Mouse (Mus musculus) CH12.LX (cell line): ENCODE measurements at regions not wholly inside any gene's neighbourhood (a gene's known extent, or its start where the extent isn't known, plus 50 kb on each side); places are given as distances from the start of the nearest gene placed in this dataset.
"Not testable (repeated sequence)": the region's sequence is repeated elsewhere in the genome, so short reads cannot be mapped to it uniquely, and the experiment has no call there.

Experiments
- DNase-seq: peaks from one replicate; pipeline ENCODE4 v3.0.0-alpha.2; 2013; ENCODE audit errors: extremely low read depth
- H3K27ac ChIP-seq: 2 replicates; pipeline ENCODE4 v1.5.1; 2012; ENCODE audit warnings: low read depth, mild to moderate bottlenecking, control low read depth, moderate library complexity; ENCODE audit not compliant: insufficient read depth
- H3K27me3 ChIP-seq: replicated peaks from 2 replicates; pipeline ENCODE3; 2012; ENCODE audit warnings: inconsistent platforms
- H3K36me3 ChIP-seq, 2 experiments: replicated peaks in 1 of 2; 2 replicates each; pipeline versions ENCODE3 to v1.6.1; 2012; ENCODE audit warnings: inconsistent platforms in 1 of 2, low read length in 1 of 2, mild to moderate bottlenecking in 1 of 2, mixed read lengths in 1 of 2, moderate library complexity in 1 of 2; ENCODE audit not compliant: control insufficient read depth in 1 of 2, insufficient read depth in 1 of 2
- H3K4me1 ChIP-seq, 2 experiments: 2 replicates each; pipeline ENCODE4 v1.6.1; 2012; ENCODE audit warnings: inconsistent platforms in 1 of 2, moderate library complexity in 1 of 2; ENCODE audit not compliant: insufficient read depth in 2 of 2, control insufficient read depth in 1 of 2
- H3K4me2 ChIP-seq: 2 replicates; pipeline ENCODE4 v1.6.1; 2012; ENCODE audit warnings: low read depth, mild to moderate bottlenecking, control low read depth; ENCODE audit not compliant: poor library complexity, insufficient read depth, severe bottlenecking
- H3K4me3 ChIP-seq, 3 experiments: fragments of 150-350 bp in 1 of 3; sonication (generic) in 1 of 3; replicated peaks in 1 of 3; 2 replicates each; pipeline versions ENCODE3 to v1.5.1; 2011 to 2012; ENCODE audit warnings: low read depth in 2 of 3, low read length in 2 of 3, mild to moderate bottlenecking in 2 of 3, moderate library complexity in 2 of 3, control low read depth in 1 of 3, improper control_type of control experiment in 1 of 3, inconsistent platforms in 1 of 3, mixed read lengths in 1 of 3; ENCODE audit not compliant: poor library complexity in 1 of 3
- H3K79me2 ChIP-seq: replicated peaks from 2 replicates; pipeline ENCODE4 v1.6.1; 2012; ENCODE audit warnings: mild to moderate bottlenecking, moderate library complexity; ENCODE audit not compliant: control insufficient read depth, poor library complexity, insufficient read depth, severe bottlenecking; ENCODE audit errors: extremely low read depth
- H3K9ac ChIP-seq: 2 replicates; pipeline ENCODE4 v1.6.1; 2012; ENCODE audit warnings: low read depth, mild to moderate bottlenecking, control low read depth, moderate library complexity; ENCODE audit not compliant: insufficient read depth
- H3K9me3 ChIP-seq: replicated peaks from 2 replicates; pipeline ENCODE3; 2012; ENCODE audit warnings: low read length, inconsistent platforms, mixed read lengths
- CHD1 ChIP-seq: IDR thresholded peaks from 2 replicates; pipeline ENCODE4 v1.6.1; 2012; ENCODE audit warnings: low read depth, low read length, improper control_type of control experiment, inconsistent platforms
- CHD2 ChIP-seq: IDR thresholded peaks from 2 replicates; pipeline ENCODE4 v1.6.1; 2011; ENCODE audit warnings: low read length, improper control_type of control experiment
- CTCF ChIP-seq, 2 experiments: IDR thresholded peaks in 1 of 2; conservative IDR thresholded peaks in 1 of 2; 2 replicates each; pipeline ENCODE4 v1.5.1; 2011 to 2012; ENCODE audit warnings: low read depth in 2 of 2, low read length in 2 of 2, improper control_type of control experiment in 1 of 2, inconsistent platforms in 1 of 2, mild to moderate bottlenecking in 1 of 2, moderate library complexity in 1 of 2
- E2F4 ChIP-seq: IDR thresholded peaks from 2 replicates; pipeline ENCODE4 v1.6.1; 2011; ENCODE audit warnings: low read depth, low read length, improper control_type of control experiment; ENCODE audit not compliant: insufficient replicate concordance
- ELF1 ChIP-seq: IDR thresholded peaks from 2 replicates; pipeline ENCODE4 v1.6.1; 2014; ENCODE audit warnings: low read depth, mild to moderate bottlenecking, inconsistent platforms, low read length, improper control_type of control experiment
- HCFC1 ChIP-seq: IDR thresholded peaks from 2 replicates; pipeline ENCODE4 v1.6.1; 2012; ENCODE audit warnings: low read depth, mild to moderate bottlenecking, inconsistent platforms, low read length, improper control_type of control experiment
- IRF4 ChIP-seq: IDR thresholded peaks from 2 replicates; pipeline ENCODE4 v1.6.1; 2014; ENCODE audit warnings: low read depth, mild to moderate bottlenecking, inconsistent platforms, low read length, improper control_type of control experiment
- JUN ChIP-seq: IDR thresholded peaks from 2 replicates; pipeline ENCODE4 v1.6.1; 2011; ENCODE audit warnings: low read depth, mild to moderate bottlenecking, low read length, improper control_type of control experiment, moderate library complexity; ENCODE audit not compliant: insufficient read depth
- JUND ChIP-seq: conservative IDR thresholded peaks from 2 replicates; pipeline ENCODE4 v1.6.1; 2011; ENCODE audit warnings: low read depth, low read length, improper control_type of control experiment
- KAT2A ChIP-seq: IDR thresholded peaks from 2 replicates; pipeline ENCODE4 v1.6.1; 2012; ENCODE audit warnings: low read length, improper control_type of control experiment, inconsistent platforms; ENCODE audit not compliant: insufficient replicate concordance
- MAFK ChIP-seq: IDR thresholded peaks from 2 replicates; pipeline ENCODE4 v1.6.1; 2011; ENCODE audit warnings: low read length, improper control_type of control experiment; ENCODE audit not compliant: insufficient replicate concordance
- MAX ChIP-seq: IDR thresholded peaks from 2 replicates; pipeline ENCODE4 v1.6.1; 2011; ENCODE audit warnings: low read length, improper control_type of control experiment
- MAZ ChIP-seq: IDR thresholded peaks from 2 replicates; pipeline ENCODE4 v1.6.1; 2012; ENCODE audit warnings: low read depth, mild to moderate bottlenecking, inconsistent platforms, low read length, improper control_type of control experiment, moderate library complexity
- MEF2A ChIP-seq: IDR thresholded peaks from 2 replicates; pipeline ENCODE4 v1.6.1; 2014; ENCODE audit warnings: low read depth, mild to moderate bottlenecking, inconsistent platforms, low read length, improper control_type of control experiment, borderline replicate concordance
- MYC ChIP-seq: IDR thresholded peaks from 2 replicates; pipeline ENCODE4 v1.6.1; 2011; ENCODE audit warnings: low read depth, mild to moderate bottlenecking, improper control_type of control experiment, low read length
- PAX5 ChIP-seq: IDR thresholded peaks from 2 replicates; pipeline ENCODE4 v1.6.1; 2012; ENCODE audit warnings: low read length, inconsistent platforms, mixed read lengths
- POLR2A ChIP-seq: IDR thresholded peaks from 2 replicates; pipeline ENCODE4 v1.6.1; 2011; ENCODE audit warnings: low read depth, mild to moderate bottlenecking, improper control_type of control experiment, low read length
- POLR2AphosphoS2 ChIP-seq: IDR thresholded peaks from 2 replicates; pipeline ENCODE4 v1.6.1; 2011; ENCODE audit warnings: low read depth, low read length, improper control_type of control experiment
- RAD21 ChIP-seq: IDR thresholded peaks from 2 replicates; pipeline ENCODE4 v1.6.1; 2011; ENCODE audit warnings: low read depth, mild to moderate bottlenecking, low read length, improper control_type of control experiment, moderate library complexity
- SIN3A ChIP-seq: IDR thresholded peaks from 2 replicates; pipeline ENCODE4 v1.6.1; 2012; ENCODE audit warnings: low read length, improper control_type of control experiment, inconsistent platforms
- SMC3 ChIP-seq: IDR thresholded peaks from 2 replicates; pipeline ENCODE4 v1.6.1; 2011; ENCODE audit warnings: low read depth, low read length, improper control_type of control experiment
- TBP ChIP-seq: conservative IDR thresholded peaks from 2 replicates; pipeline ENCODE4 v1.6.1; 2011; ENCODE audit warnings: low read depth, low read length, improper control_type of control experiment
- UBTF ChIP-seq: IDR thresholded peaks from 2 replicates; pipeline ENCODE4 v1.6.1; 2012; ENCODE audit warnings: low read depth, mild to moderate bottlenecking, inconsistent platforms, low read length, improper control_type of control experiment, moderate library complexity
- USF1 ChIP-seq: IDR thresholded peaks from 2 replicates; pipeline ENCODE4 v1.6.1; 2014; ENCODE audit warnings: low read depth, mild to moderate bottlenecking, inconsistent platforms, low read length, improper control_type of control experiment
- USF2 ChIP-seq: conservative IDR thresholded peaks from 2 replicates; pipeline ENCODE4 v1.6.1; 2011; ENCODE audit warnings: low read depth, low read length, improper control_type of control experiment
- ZKSCAN1 ChIP-seq: IDR thresholded peaks from 2 replicates; pipeline ENCODE4 v1.6.1; 2012; ENCODE audit warnings: low read depth, inconsistent platforms, low read length, improper control_type of control experiment, borderline replicate concordance
- dilution Hi-C: fragments of 300-500 bp; cut with MboI; formaldehyde crosslinking; loops from 2 replicates; pipeline ENCODE4 v1.14.3; 2020; ENCODE audit warnings: low sequenced_read_pairs; ENCODE audit not compliant: extremely low pct_unique_long_range_greater_than_20kb, extremely low pct_ligation_motif_present
- in situ Hi-C: fragments of 300-500 bp; cut with MboI; formaldehyde crosslinking; loops from 3 replicates; pipeline ENCODE4 v1.14.3; 2019; ENCODE audit warnings: low sequenced_read_pairs, low pct_ligation_motif_present, low pct_unique_long_range_greater_than_20kb, mixed read lengths

DNA sequence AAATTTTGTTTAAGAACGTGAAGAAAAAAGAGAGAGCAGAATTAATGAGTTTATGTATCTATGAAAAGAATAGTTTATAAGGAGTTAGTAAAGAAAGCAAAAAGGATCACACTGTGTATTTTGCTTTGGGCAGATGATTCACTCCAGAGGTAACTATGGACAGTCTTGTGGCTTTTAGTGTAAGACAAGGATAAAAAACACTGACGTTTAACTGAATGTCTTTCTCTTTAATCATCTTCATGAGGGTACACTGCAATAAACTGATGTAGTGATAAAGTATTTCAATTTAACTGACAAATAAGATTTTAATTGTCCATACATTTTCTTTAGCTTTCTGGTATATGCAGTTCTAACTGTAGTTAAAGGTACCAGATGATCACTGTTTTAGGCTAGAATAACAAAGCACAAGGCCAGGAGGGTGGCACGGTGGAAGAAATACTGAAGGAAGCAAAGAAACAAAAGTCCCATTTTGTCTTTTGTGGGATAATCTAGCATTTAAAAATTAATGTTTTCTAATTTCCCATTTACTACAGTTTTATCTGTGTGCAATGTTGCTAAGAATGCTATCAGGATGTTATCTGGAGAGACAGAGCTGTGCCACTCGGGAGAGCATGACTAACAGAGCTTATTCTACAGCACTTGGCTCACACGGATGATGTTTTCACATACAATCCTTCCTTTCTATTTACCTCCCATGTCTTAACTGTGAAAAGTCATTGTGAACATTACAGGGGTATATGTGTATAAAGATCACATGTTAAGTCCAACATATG lies 232.4 kb upstream of the Tusc1 start:
- no peaks in the 10 kb centered on the region for H3K4me1 ChIP-seq
- H3K9me3 ChIP-seq: no peaks in the 10 kb centered on the region
- no peaks in the 10 kb centered on the region for H3K79me2 ChIP-seq
- dilution Hi-C loops (no loop called here), in situ Hi-C loops (no loop called here)
- H3K27me3 ChIP-seq: no peaks in the 10 kb centered on the region
- no peak overlapping the region for H3K4me3 ChIP-seq
- no peaks in the 10 kb centered on the region for H3K36me3 ChIP-seq
- H3K9ac ChIP-seq: no peak overlapping the region
- TF ChIP-seq CHD2 (no peak), POLR2AphosphoS2 (no peak), CTCF (conservative IDR thresholded peaks at IDR 0.05 in 1 of 2, IDR thresholded peaks at IDR 0.05 in 1 of 2; ENCODE audit: low read depth in 2 of 2, low read length in 2 of 2) (no peak), SMC3 (no peak), CHD1 (no peak), POLR2A (no peak), IRF4 (no peak), RAD21 (no peak), KAT2A (no peak), MAX (no peak), MAZ (no peak), JUN (no peak), HCFC1 (no peak), PAX5 (no peak), MAFK (no peak)
- TF ChIP-seq, all 38 proteins: peak for 0
- H3K27ac ChIP-seq: no peak overlapping the region
- no peak overlapping the region for H3K4me2 ChIP-seq
- DNase-seq: no peak

DNA sequence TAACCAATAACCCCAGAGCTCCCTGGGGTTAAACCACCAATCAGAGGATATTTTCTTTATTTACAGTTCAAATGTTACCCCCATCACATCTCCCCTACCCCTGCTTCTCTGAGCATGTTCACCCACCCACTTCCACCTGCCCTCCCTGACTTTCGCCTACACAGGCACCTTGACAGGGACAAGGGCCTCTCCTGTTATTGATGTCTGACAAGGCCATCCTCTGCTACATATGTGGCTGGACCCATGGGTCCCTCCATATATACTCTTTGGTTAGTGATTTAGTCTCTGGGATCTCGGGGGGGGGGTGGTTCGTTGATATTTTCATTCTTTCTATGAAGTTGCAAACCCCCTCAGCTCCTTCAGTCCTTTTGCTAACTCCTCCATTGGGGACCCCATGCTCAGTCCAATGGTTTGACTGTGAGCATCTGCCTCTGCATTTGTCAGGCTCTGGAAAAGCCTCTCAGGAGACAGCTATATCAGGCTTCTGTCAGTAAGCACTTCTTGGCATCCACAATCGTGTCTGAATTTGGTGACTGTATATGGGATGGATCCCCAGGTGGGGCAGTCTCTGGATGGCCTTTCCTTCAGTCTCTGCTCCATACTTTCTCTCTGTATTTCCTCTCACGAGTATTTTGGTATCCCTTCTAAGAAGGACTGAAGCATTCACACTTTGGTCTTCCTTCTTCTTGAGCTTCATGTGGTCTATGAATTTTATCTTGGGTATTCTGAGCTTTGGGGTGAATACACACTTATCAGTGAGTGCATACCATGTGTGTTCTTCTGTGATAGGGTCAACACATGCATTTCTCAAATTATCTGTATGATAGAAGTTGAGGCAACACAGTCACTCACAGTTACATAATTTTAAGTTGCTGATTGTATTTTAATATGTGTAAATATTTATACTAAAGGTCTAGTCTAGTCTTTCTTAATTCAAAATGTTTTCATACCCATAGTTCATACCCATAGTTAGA lies 220.8 kb upstream of the Tusc1 start:
- Histone ChIP-seq H3K4me1 (no peaks in the 10 kb centered on the region), H3K9me3 (peaks cover 3% of the 10 kb centered on the region), H3K27me3 (no peaks in the 10 kb centered on the region), H3K36me3 (no peaks in the 10 kb centered on the region), H3K4me3 (no peak overlapping the region), H3K4me2 (no peak overlapping the region), H3K79me2 (no peaks in the 10 kb centered on the region), H3K9ac (no peak overlapping the region), H3K27ac (no peak overlapping the region)
- DNase-seq: no peak
- TF ChIP-seq HCFC1: no peak
- no peak for TF ChIP-seq ELF1
- no peak for TF ChIP-seq ZKSCAN1
- no peak for TF ChIP-seq USF1
- no peak for TF ChIP-seq MYC
- TF ChIP-seq SIN3A: no peak
- no peak for TF ChIP-seq TBP
- no peak for TF ChIP-seq E2F4
- no peak for TF ChIP-seq JUN
- TF ChIP-seq RAD21: no peak
- no peak for TF ChIP-seq JUND
- no peak for TF ChIP-seq IRF4
- no peak for TF ChIP-seq UBTF
- no peak for TF ChIP-seq MEF2A
- no peak for TF ChIP-seq USF2
- dilution Hi-C loops (no loop called here), in situ Hi-C loops (no loop called here)

DNA sequence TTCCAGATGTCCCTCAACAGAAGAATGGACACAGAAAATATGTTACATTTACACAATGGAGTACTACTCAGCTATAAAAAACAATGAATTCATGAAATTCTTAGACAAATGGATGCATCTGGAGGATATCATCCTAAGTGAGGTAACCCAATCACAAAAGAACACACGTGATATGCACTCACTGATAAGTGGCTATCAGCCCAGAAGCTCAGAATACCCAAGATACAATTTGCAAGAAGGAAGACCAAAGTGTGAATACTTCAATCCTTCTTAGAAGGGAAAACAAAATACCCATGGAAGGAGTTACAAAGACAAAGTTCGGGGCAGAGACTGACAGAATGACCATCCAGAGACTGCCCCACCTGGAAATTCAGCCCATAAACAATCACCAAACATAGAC lies 219.9 kb upstream of the Tusc1 start:
- in situ Hi-C loops, H3K9ac ChIP-seq, DNase-seq: not testable (repeated sequence)

More for the DNA sequence above, 219.9 kb upstream of the Tusc1 start:
- H3K4me2 ChIP-seq, H3K4me1 ChIP-seq, H3K4me3 ChIP-seq, H3K79me2 ChIP-seq, H3K9me3 ChIP-seq, H3K27me3 ChIP-seq, H3K27ac ChIP-seq, dilution Hi-C loops, H3K36me3 ChIP-seq: not testable (repeated sequence)
